Mouse (Mus musculus) liver, embryonic 14 days (tissue): ENCODE results near the gene Myog. TPM values are rescaled to one million over a fixed set of nuclear protein-coding genes. Genes with fewer than 3 reads are reported as not detected.

Experiments
- polyA plus RNA-seq: library from polyadenylated mRNA; depleted of rRNA; stranded (reverse); fragments of >200 nt; gene quantifications from 2 replicates; pipeline ENCODE4 v1.2.3, GENCODE M21; 2012; rRNA removed

Gene Myog
- 0.13 and 3.1 TPM in 2 replicates for polyA plus RNA-seq

GRCm38 (mm10) chr1:134289598-134290099 lies at the start of gene Myog:
TSS of gene Myog (plus strand) at chr1:134289989.

DNA sequence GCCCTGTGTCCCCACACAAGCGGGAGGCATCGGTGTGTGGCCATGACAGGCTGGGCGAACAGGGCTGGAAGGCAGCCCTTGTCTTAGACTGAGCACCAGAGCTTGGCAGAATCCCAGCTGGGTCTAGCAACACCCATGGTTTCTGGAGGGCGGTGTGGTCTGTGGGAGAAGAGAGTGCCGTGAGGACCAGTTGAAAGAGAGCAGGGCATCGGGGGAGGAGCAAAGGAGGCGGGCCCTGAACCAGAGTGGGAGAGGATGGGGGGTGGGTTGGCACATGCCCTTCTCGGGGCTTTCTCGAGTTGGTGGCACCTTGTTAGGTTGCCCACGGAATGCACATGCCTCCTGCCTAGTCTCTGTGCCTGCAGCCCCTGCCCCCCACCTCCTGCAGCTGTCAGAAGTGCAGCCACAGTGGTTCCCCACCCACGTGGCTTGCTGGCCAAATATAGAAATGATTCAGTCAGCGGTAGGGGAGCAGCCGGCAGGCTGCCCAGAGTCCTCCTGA lies 43.0 kb downstream of the Myog start, which contains the start of gene Ppfia4:
Gene Ppfia4 (minus strand): TSS at position 159 of the 502 bp plus-strand sequence.

Other genes with a start within 250 kb of the Myog start
- gene Btg2, start 210.9 kb upstream of the Myog start, polyA plus RNA-seq: 37.0 and 48.8 TPM in 2 replicates
- gene Chit1, start 178.7 kb upstream of the Myog start, polyA plus RNA-seq: 0.07 and 0.12 TPM in 2 replicates
- gene Chil1, start 107.8 kb upstream of the Myog start, polyA plus RNA-seq: 1.2 and 1.6 TPM in 2 replicates
- gene Mybph, start 96.5 kb upstream of the Myog start, polyA plus RNA-seq: 0.07 and 2.0 TPM in 2 replicates
- 0.08 and 0.12 TPM in 2 replicates for gene Adora1, start 54.6 kb upstream of the Myog start, polyA plus RNA-seq
- 1.1 and 1.3 TPM in 2 replicates for gene Ppfia4, start 42.9 kb downstream of the Myog start, polyA plus RNA-seq
- gene Tmem183a, start 72.0 kb downstream of the Myog start, polyA plus RNA-seq: 33.1 and 35.2 TPM in 2 replicates
- gene 4933406M09Rik, start 96.0 kb downstream of the Myog start, polyA plus RNA-seq: not detected in 2 replicates
- gene Cyb5r1, start 115.6 kb downstream of the Myog start, polyA plus RNA-seq: 13.1 and 15.8 TPM in 2 replicates
- gene Adipor1, start 125.4 kb downstream of the Myog start, polyA plus RNA-seq: 54.1 and 63.2 TPM in 2 replicates
- 18.0 and 21.3 TPM in 2 replicates for gene Klhl12, start 165.5 kb downstream of the Myog start, polyA plus RNA-seq
- gene Rabif, start 204.7 kb downstream of the Myog start, polyA plus RNA-seq: 9.1 and 10.6 TPM in 2 replicates